Mouse (Mus musculus): ENCODE measurements around the gene Glis1. TPM values are rescaled to one million over a fixed set of nuclear protein-coding genes. Genes with fewer than 3 reads are reported as not detected.

Gene Glis1
- total RNA-seq (2022): 1 to 10 TPM in 1 of 4 experiments, under 1 TPM in 3; 0.32 to 2.6 (median 0.79) TPM

DNA sequence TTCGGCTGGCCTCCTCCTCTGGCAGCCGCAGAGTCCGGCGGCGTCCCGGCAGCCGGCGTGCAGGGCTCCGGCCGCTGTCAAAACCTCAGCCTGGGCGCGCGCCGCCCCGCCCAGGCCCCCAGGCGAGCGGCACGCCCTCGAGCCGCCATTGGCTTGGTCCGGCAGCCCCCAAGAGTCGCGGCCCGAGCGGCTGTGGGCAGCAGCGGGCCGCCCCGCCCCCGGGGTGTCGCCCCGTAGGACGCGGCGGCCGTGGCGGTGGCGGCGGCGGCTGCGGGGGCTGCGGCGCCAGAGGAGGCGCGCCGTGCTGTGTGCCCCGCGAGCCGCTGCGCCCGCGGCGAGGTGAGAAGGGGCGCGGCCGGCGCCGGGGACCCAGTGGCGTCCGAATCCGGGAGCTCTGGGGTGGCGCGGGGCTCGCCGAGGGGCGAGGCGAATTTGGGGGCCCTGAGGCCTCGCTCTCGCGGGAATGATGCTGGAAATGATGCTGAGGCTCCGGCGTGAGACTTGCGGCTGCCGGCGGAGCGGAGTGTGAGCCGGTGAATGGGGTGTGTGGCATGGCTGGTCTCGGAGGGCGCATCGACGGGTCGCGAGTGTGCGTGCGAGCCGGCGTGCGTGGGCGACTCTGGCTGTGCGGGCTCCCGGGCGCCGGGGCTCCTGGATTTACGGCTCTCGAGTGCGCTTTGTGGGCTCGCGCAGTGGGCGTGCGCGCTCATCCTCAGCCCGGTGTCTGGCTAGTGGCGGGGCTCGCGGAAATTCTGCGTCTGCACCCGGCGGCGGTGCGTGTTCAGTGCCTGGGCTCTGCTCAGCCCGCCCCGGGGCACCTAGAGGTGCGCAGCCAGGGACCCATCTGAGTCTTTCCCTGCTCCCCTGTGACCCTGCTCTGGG lies at the start of gene Glis1:
TSS of gene Glis1 (plus strand) at position 236 of the 882 bp plus-strand sequence.
- DNase-seq: peak; percentile 58

DNA sequence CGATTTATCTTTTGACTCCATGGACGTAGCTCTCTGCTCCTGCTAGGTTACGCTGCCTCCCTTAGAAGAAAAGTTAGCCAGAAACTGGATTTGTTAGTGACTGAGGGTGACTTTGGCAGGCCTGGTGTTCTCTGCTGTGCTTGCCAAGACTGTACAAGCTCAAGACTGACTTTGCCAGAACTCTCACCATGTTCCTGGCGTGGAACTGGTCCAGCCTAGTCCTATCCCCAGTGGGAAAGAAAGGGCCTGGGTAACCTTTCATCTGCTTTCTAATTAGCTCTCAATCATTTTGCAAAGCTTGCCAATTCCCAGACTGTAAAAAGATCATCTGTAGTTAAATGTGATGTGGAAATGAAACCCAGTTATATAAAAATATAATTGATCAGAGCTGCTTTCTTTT lies 47.4 kb upstream of the Glis1 start:
- DNase-seq: no peak

DNA sequence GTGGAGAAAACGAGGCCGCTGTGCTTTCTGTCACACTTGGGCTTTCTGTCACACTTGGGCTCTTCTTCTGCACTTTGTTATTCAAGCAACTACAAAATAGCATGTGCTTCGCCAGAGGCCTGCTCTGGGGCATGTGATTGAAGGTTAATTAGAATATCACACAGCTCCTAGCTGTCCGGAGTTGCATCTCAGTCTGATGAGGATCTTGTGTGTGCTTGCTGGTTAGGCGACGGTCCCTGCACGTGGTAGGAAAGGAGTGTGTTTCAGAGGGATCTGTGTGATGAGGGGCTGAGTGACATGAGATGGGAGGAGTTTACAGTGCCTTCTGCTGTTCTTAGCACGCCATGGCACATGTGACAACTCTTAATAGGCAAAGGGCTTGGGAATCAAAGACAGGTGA lies 46.9 kb upstream of the Glis1 start:
- no peak for DNase-seq

DNA sequence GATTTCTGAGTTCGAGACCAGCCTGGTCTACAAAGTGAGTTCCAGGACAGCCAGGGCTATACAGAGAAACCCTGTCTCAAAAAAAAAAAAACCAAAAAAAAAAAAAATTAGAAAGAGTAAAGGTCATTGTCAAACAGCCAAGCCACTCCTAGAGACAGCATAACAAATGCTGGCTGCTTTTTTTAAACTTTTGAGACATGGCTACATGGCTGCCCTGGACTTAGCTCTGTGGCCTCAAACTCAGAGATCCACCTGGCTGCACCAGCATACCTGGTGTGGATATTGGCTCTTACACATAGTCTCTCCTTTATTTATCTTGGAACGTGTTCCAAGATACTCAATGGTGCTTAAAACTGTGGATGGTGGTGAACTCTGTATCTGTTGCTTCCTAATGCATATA lies 46.1 kb upstream of the Glis1 start:
- DNase-seq: no peak

DNA sequence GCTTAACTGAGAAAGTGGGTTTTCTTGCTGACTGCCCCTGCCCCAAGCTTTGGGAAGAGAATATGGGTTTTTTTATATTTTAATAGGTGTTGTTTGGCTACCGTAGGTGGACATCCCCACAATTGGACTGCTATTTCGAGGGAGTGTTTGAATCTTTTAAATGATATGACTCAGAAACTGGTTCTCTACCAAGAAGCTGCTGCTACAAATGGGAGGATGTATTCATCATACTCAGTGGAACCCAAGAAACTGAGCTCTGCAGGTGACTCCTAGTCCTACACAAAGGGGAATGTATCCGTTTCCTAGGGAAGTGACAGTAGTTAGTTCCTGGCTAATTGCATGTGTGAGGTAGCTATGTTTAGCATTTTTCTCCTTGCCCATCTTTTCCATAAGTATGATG lies 45.0 kb upstream of the Glis1 start:
- no peak for DNase-seq

DNA sequence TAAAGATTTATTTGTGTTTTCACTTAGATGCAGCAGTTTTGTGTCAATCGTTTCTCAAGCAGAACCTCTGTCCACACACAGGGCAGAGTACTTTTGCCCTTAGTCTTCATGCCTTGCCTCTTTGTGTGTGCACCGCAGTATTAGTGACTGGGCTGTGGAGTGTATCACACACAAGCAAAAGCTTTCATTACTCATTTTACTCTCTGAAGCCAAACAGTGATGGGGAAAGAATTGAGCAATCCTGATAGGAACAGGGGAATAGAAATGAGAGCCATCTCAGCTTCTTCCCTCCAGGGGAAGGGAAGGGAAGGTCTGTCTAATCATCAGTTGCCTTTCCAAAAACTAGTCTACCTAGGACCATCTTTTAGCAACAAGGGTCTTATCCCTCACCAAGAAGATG lies 40.6 kb upstream of the Glis1 start:
- no peak for DNase-seq

DNA sequence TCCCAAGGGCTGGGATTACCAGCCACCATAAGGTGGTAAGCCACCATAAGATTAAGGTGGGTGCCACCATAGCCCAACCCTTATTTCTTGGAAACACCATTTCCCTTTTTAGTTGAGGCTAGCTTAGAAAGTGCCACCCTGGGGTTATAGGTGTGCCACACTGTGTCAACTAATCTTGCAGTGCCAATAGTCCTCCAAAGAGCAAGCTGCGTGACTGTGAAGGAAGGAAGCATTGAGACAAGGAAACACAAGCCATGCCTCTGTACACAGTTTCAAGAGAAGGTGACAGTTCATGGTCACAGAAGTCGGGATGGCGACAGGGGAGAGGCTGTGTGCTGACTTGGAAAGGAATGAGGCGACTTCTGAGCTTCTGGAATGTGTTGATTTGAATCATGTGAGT lies 14.2 kb upstream of the Glis1 start:
- no peak for DNase-seq

DNA sequence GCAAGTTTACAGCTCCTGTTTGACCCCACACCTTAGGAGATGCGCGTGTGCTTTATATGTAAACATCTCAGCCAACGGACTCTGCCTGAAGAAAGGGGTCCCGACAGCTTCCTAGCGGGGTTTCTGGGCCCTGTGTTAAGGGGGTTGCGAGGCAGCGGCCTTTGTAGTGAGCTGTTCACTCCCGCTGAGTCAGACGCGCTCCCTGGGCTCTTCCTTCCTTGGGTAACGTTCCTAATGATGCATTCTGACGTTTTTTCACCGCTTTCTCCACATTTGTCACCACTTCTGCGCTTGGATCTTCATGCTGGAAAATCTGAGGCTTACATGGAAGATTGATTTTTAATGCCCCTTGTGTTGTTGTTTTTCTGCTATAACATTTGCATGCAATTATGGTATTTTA lies 12.7 kb upstream of the Glis1 start:
- no peak for DNase-seq

DNA sequence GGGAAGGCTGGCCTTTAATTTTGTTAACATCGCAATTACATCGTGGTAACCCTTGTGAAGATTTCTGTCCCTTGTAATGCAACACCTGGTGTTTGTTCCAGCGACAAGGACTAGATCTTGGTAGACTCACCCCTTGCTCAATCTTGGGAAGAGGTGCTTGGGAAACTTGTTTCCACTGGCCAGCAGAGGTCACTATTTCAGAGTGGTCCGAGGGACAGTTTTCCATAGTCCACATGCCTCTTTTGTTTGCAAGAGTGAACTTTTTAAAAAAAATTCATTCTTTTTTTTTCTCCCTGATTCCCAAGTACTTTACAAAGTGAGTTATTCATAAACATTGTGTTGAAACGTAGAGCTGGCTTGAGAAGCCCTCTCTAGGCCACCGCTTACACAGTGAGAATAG lies 12.2 kb upstream of the Glis1 start:
- no peak for DNase-seq

DNA sequence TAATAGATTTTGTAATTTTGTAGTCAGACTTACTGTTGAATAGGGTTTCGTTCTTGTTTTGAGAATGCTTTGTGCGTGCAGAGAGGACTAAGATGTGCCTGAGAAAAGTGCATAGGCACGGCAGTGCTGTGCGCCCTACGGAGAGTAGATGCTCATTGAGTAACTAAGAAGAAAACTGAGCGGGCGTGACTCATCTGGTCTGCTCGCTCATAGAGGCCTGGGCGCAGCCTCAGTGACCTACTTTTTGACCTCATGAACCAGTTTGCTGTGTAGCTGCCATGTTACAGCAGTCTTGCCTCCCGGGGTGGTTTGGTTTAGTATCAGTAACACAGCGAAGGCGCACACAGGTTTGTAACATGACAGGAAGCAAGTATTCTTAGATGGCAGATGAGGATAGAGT lies 8.8 kb upstream of the Glis1 start:
- no peak for DNase-seq

DNA sequence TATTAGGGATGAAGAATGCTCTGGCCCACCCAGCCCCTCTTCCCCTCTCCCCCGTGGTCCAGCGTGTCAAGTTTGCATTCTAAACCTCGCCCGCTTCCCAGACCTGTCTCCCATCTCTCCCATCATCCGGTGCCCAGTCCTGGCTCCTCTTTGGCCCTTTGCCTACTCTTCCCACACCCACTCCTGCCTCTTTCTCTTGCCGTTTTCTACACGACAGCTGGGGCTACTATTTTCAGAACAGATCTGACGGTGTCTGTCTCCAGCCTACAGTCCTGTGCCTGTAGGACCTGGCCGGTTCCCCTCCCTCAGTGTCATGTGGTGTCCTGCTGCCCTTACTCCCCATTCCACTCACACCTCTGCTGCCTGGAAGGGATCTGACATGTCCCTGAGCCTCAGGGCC lies 7.8 kb upstream of the Glis1 start:
- no peak for DNase-seq

DNA sequence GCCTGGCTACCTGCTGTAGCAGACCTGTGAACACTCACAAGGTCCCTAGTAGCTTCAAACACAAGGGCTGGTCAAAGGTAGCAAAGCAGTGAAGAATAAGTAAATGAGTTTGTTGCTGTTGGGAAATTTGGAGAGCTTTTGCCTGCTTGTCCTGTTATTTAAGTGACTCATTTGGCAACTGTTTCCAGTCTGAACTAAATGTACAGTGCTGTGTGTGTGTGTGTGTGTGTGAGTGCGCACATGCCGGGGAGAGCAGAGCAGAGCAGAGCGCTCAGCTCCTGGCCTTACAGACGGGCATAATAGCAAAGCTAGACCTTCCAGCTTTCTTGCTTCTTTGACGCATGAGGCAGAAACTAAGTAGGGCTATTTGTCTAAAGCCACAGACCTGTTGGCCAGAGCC lies 1.7 kb upstream of the Glis1 start:
- no peak for DNase-seq

DNA sequence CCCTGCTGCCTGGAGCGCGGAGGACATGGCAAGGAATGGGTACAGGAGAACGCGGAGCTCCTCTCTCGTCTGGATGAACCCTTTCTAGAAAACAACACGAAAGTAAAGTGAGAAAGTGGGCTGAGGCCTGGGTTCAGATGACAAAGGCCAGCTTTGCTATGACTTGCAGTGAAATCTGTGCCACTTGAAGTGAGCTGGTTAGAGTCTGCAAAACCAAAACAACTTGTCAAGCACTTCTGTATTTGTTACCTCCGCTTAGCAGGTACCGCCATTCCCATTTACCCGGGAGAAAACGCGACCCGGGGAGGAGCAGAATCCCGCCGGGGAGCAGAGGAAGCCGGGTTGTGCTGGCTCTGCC lies 414 bp upstream of the Glis1 start:
- no peak for DNase-seq

DNA sequence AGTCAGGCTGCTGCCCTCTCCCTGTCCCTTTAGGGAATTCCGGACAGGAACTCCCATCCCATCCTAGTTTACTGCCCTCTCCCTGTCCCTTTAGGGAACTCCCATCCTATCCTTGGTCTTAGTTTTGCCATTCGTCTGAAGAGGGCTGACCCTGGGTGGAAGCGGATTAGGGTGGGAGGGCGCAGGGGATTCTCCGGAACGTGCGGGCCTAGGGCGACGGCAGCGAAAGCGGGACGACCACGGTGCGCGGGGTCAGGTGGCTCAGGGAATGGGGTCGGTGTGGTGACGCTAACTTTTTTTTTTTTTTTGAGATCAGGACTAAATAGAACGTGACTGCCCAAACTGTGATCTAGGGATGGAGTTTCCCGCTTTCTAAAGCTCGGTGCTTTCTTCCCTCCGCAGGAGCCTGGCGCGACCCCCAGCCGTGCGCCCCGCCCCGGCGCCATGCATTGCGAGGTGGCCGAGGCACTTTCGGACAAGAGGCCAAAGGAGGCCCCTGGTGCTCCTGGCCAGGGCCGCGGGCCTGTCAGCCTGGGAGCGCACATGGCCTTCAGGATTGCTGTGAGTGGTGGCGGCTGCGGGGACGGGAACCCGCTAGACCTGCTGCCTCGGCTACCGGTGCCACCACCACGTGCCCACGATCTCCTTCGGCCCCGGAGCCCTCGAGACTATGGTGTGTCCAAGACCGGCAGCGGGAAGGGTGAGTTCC lies 1.0 kb downstream of the Glis1 start:
- no peak for DNase-seq

DNA sequence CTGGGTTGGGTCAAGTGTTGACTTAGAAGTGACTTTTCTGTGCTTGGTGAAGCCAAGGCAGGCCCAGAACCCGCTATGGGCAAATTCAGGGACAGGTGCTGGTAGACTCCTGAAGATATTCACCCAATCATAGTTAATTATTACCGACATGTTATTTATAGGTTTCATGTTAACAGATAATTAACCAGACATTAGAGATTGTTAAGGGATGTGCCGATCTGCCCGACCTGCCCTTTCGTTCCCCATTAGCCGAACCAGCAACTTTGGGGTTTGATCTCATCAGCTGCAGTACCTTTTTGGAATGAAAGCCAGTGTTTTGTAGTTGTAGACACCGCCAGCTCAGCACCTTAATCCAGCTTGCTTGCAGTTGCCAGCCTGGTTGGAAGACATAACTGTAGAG lies 2.1 kb downstream of the Glis1 start:
- no peak for DNase-seq

DNA sequence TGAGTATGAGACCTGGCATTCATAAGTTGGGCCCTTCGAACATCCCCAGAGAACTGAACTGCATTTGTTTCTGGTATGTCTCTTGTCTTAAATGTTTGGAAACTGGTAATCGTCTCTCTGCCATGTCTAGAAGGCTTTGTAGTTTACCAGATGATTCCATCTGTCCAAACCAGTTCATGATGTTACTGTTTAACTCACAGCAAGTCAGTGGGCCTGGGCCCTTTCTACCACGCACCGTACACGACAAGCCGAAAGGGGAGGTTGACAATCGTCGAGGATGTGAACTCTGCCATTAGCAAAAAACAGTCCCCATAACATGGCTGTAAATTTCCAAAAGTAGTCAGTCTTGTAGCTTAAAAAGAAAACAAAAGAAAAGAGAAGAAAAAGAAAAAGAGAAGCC lies 4.3 kb downstream of the Glis1 start:
- DNase-seq: no peak

DNA sequence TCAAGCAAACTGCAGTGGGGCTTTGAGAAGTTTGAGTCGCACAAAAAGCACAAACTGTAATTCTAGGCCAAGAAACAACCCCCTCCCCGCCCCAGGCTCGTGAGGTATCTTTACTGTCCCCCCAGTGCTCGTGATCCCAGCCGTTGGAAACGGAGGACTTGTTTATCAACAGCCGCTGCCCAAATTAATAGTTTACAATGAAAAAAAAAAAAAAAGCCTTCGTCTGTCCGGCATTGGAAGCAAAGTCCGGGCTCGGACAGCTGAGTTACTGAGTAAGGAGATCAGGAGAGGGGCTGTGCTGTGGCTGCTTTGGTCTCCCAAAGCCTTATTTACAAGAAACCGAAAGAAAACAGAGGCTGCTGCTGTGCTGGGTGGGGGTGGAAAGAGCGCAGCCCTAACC lies 5.9 kb downstream of the Glis1 start:
- no peak for DNase-seq

DNA sequence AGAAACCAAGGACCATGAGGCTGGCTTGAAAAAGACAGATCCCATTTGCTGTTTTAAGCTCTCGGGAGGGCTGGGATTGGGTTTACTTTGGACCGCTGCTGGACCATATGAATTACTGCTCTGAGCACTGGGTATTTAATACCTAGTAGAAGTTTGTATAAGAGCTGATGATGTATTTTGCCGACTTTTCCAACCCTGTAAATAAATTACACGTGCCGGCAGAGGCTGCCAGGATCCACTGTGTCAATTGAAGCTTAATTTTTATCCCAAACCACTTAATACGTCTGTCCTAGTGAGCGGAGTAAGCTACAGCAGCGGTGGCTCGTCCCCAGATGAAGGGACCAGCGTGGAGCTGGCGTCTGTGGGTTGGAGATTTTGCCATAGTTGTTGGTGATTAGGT lies 7.9 kb downstream of the Glis1 start:
- no peak for DNase-seq

DNA sequence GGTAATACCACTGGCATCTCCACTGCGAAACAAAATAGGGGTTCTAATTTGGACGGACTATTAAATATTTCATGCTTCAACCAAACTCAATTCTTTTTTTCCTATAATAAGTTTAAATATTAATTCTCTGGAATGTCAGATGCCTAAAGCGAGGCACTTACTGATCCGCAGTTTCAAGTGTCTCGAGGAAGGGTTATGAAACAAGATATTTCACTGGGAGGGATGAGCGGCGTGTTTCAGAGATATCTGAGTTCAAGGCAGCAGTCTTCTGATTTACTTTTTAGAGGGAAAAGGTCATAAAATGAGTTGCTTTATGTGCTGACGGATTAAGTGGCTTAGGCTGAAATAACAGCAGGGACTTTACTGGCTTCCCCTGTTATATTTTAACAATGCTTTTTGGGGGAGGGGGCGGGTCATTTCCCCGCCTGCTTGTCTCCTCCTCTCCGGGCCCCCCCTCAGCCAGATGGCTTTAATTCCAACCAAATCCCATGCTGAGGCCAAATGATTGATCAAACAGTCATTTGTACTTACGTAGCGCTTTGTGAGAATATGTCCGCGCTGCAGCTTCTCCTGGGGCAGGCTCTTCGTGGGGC lies 8.6 kb downstream of the Glis1 start:
- DNase-seq: no peak

DNA sequence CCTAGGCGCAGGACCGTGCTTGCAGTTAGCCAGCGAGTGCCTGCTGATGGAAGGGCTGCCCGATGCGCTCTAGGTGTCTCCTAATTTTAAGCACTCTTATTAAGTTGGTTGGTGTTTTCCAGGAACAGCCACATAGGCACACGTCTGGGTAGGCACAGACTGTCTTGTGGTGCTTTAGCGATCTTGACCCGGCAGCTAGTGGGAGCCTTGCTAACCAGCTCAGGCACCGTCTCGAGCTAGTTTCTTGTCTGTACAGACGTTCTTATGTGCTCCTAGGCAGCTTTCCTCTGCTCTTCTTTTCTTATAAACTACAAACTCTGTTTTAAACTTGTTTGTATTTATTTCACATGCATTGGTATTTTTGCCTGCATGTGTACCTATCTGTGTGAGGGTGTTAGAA lies 9.2 kb downstream of the Glis1 start:
- no peak for DNase-seq

DNA sequence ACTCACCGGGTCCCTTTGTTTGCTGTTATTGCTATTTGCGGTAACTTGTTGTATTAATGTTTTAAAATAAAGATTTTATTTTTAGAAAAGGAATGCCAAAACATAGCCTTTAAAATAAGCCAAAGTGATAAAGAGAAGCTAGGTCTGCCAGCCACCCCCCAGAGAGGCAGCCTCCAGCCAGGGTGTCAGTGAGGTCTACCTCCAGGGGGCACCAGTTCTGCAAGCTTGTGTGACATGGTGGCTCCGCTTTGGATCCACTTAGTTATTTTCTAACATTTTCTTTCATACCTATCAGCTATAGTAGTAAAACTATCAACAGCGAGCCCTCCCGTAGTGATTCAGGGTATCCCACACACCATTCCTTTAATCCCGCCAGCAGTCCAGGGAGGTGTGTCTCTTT lies 14.1 kb downstream of the Glis1 start:
- no peak for DNase-seq

DNA sequence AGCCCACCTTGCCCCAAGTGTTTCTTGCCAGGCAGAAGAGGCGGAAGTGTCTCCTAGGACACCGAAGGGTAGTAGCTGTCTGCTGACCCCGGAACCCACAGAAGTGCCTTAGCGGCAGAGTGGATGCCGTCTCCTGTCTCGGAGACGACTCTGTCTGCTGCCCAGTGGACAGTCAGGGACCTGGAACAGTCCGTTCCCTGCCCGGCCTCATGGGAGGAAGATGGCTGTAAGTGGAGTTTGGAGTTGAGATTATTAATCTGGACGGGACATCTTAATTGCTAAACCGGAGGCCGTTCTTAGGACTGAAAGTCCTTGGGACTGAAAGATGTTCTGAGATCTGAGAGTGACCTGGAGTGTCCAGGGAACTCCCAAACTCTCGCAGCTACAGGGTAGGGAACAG lies 15.1 kb downstream of the Glis1 start:
- no peak for DNase-seq

DNA sequence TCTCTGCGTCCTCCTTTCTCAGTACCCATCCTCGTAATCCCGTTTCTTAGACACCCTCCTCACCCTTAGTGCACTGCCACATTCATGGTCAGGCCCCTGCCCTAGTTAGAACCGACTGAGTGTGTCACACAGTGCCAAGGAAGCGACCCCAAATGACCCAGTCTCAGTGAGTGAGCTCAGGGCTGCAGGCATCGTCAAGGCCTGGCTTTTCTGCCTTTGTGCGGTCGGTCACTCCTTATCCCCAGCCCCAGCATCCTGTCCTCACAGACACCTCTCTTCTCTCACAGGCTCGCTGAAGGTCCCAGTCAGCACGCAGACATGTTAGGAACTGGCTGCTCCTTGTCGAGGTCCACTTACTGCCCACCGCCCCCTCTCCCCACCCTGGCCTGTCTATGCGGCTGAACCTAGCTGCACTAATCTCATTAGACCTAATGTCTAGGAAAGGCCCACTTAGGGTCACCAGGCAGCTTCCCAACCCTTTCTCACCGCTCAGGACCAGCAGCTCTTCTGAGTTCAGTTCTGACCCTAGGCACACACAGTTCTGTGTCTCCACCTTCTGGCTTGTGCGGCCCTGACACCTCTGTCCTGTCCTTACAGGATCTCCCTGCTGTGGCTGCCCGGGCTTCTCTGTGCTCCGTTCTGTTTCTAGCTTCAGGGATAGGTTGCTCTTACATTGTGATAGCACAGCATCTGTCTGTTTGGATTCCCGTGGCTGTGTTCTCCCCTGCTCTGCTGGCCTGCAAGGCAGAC lies 18.1 kb downstream of the Glis1 start:
- no peak for DNase-seq

All from adrenal gland, adult 8-10 months (tissue).